In the genomic region with DNA sequence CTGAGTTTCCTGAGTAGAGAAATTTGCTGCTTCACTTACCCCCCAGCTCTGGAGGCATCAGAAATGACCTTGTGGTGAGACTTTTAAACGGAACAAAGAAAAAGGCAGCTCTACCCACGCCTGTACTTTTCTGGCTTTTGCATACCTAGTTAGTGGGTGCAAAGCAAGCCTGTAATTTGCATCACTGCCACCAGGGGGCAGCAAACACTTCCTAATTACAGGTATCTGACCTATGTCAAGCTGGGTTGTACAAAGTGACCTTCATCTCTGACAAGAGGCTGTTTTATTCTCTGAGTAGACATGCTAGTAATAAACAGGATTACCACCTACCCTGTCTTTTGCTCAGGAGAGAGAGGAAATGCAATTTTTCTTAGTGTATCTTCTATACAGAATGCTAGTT, we compare ENCODE assay signal across 10 mouse cellular contexts.
DNase-seq lines count a peak whose midpoint lies in the region; ATAC-seq lines count a peak whose summit lies in the region.
"Had no signal": no experiment of that assay in that cellular context is flagged by ENCODE, and none has a peak within 500 bp of the region (broad histone marks: within the 10 kb centered on the region; RNA-seq: fewer than 3 reads in every experiment).

No protein-coding gene starts in this region.

- no peak overlapping the region for H3K9ac ChIP-seq in liver, embryonic 12.5 days

- H3K27me3 ChIP-seq in liver, embryonic 12.5 days (replicated peaks): no peaks in the 10 kb centered on the region

- no peak for ATAC-seq in liver, embryonic 12.5 days

- intact Hi-C loops in left cerebral cortex, postnatal 4 days (cut with DNase I): loop anchor here (2.0 kb wide), 1 partner anchor 100 kb away; no protein-coding TSS in a partner anchor

- peaks cover 67% of the 10 kb centered on the region for H3K36me3 ChIP-seq in liver, embryonic 12.5 days

- H3K27ac ChIP-seq in liver, embryonic 12.5 days: no peak overlapping the region

- H3K4me1 ChIP-seq in liver, embryonic 12.5 days: no peaks in the 10 kb centered on the region

- H3K4me2 ChIP-seq in liver, embryonic 12.5 days: no peak overlapping the region

- no peaks in the 10 kb centered on the region for H3K9me3 ChIP-seq in liver, embryonic 12.5 days (replicated peaks)

- WGBS in liver, embryonic 12.5 days (ENCODE audit: insufficient replicate concordance): 36% methylated on average over 2 of the region's 2 CpGs

- peak; percentile 85 for DNase-seq in liver
- peak; percentile 62 for DNase-seq in adrenal gland, adult 8-10 months
- peak; percentile 55 for DNase-seq in embryo, embryonic 11.5 days (ENCODE audit: low read depth, low spot score)
- DNase-seq in hindlimb bud, embryonic 11.5 days (ENCODE audit: extremely low spot score, low read depth, low spot score): peak; percentile 66
- DNase-seq in left cerebral cortex, postnatal 4 days: peak; percentile 83
- DNase-seq in ovary, postnatal 10 days (ENCODE audit: low spot score): peak; percentile 49
- peak; percentile 90 for DNase-seq in thymus, postnatal 14 days

- H3K4me3 ChIP-seq in liver, embryonic 12.5 days: no peak overlapping the region
- H3K4me3 ChIP-seq: erythroblast, embryonic 14.5 days; myocyte had no signal
